Mouse (Mus musculus): ENCODE measurements around the gene Dph1. TPM values are rescaled to one million over a fixed set of nuclear protein-coding genes. Genes with fewer than 3 reads are reported as not detected.
A peak's percentile ranks its signal among the peaks of the same experiment; 100 is the strongest.
"Not testable (repeated sequence)": the region's sequence is repeated elsewhere in the genome, so short reads cannot be mapped to it uniquely, and the experiment has no call there.

Gene Dph1
- total RNA-seq, 2 experiments from 2014 or later: 26.8 to 29.0 TPM

DNA sequence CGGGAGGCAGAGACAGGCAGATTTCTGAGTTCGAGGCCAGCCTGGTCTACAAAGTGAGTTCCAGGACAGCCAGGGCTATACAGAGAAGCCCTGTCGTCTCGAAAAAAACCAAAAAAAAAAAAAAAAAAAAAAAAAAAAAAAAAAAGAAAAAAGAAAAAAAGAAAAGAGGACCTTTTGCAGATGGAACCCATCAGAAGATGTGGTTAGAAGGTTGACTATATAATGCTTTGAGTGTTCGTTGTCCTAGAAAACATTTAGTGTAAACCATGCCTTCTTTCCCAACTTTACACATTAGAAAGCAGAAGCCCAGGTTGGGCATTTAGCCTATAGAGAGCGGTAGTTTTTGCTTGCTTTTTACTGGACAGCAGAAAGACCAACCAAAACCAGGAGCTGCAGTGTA lies 16.5 kb downstream of the Dph1 start:
- not testable (repeated sequence) for DNase-seq (ENCODE audit: low spot score in 2 of 2)

DNA sequence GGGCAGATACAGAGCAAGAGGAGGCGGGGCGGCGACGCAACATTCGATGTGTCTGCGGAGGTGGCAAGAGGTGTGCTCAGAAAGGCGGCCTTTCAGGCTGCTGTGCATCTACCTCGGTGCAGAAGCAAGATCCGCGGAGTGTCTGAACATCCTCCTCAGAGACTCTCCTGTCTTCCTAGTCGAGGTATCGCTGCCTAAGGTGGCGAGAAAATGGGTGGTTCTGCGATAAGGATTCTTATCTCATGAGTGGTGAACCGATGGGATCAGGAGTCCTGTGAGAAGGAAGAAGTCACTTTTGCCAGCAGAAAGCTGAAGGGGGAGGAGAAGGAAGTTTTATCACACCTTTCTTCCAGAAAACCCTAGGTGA lies 17.3 kb downstream of the Dph1 start:
- no peak for DNase-seq (ENCODE audit: low spot score in 2 of 2)

DNA sequence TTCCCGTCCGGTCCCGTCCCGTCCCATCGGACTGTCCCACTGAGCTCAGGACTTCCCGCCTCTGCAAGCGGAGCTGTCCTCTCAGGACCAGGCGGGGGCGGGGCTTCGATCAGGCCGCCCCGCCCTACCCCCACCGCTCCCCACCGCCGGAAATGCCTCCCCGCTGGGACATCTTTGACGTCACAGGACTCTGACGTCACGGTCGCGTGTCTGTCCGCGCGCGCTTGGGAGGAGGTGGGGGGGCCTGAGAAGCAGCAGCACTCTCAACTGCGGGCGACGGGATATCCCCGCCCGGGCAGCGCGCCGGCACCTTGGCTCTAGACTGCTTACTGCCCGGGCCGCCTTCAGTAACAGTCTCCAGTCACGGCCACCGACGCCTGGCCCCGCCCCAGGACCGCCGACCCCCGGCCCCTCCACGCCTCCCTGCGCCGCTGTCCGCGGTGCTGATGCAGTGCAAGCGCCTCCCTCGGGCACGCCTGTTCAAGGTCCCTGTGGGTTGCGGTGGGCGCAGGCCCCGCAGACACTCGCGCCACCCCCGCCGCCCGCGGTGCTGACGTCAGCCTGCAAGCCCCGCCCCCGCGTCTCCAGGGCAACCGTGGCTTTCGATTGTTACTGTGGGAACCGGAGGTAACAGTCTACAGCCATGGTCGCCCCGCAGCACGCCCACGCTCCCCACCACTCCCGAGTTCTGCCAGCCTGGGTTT lies 17.8 kb downstream of the Dph1 start:
- peak; percentile 76 to 83 for DNase-seq (ENCODE audit: low spot score in 2 of 2)

DNA sequence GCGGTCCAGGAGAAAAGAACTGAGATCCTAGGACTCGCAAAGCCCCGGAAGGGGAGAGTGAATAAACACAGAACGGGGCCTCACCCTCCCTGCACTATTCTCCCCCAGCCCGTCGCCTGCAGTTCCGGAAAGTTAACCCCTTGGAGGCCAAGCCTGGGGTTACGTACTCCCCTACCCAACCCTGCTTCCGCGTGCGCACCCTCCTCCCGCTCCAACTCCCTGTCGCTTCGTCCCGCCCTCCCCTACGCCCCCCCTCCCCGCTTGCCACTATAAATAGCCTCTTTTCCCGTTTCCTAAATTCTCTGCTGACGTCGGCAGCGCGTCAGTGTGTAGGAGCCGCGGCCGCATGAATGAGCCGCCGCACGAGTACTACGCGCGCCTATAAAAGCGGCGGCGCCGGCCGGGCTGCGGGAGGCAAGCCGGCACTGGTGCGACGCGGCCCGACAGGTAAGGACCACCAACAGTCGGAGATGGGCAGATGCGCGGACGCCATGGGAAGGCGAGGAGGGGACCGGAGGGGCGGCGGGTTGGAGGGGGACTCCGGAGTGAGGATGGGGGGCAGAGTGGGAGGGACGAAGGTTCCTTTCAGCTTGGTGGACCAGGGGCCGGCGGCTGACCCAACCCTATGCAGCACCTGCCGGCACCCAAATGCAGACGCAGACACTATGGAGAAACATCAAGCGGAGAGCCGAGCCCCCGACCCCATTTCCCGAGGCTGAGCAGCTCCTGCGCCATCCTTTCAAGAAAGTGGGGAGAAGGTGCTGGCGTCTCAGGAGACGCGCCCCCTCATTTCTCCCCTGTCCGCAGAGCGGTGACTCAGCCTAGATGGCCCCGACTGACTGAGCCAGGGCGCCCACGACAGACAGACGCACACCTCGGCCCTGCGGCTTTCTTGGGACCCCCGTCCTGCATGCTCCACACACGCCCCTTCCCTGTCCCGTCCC lies 18.6 kb downstream of the Dph1 start:
- no peak for DNase-seq (ENCODE audit: low spot score in 2 of 2)

DNA sequence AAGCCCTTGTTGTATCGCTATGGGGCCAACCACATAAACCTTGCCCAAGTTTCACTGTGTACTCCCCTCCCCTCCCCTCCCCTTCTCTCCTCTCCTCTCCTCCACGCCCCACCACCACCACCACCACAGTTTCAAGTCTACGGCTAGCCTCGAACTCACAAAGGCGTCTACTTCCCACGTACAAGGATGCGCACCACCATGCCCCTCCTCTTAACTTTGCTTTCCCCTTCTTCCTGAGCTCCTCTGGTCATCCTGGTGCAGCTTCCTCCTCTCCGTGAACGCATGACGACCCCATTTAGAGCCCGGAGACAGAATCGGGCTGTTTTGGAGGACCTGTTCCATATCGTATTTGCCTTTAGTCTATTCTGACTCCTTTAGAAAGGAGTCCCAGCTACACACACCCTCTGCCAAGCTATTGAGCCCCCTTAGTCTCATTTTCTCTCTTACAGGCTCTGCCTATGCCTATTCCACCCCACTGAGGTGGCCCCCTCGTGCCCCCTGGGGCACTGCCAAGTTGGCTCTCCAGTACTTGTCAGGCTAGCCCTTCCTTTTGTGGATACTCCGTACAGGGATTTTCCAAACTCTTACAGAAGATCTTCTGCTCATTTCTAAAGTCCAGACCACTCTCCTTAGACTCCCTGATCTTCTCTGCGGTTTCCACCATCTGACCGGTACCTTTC lies 19.7 kb downstream of the Dph1 start:
- no peak for DNase-seq (ENCODE audit: low spot score in 2 of 2)

DNA sequence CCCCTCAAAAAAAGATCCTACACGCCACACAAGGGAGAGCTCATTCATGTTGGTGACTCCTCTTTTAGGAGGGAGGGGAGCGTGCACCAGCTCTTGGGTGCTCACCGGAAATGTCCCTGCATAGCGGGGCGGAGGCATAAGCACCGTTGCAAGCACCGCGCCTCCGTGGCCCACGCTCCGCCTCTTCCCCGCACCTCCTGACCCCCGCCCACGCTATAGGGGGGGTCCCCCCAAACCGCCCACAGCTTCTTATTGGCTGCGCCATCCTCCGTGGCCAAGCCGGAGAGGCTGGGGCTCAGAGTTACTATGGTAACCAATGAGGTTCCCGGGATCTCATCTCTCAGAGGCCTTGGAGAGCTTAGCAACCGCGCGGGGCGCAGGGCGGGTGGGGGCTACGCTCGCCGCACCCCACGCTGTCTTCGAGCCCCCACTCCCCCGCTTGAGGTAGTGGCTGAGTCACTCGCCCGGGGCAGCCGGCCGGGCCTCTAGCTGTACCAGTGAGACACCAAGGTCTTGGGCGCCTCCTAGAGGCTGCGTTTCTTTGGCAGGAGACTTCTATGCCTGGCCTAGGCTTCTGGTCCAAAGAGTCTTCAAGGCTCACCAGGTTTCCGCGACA lies 20.8 kb downstream of the Dph1 start:
- DNase-seq (ENCODE audit: low spot score in 2 of 2): peak; percentile 68 to 82

DNA sequence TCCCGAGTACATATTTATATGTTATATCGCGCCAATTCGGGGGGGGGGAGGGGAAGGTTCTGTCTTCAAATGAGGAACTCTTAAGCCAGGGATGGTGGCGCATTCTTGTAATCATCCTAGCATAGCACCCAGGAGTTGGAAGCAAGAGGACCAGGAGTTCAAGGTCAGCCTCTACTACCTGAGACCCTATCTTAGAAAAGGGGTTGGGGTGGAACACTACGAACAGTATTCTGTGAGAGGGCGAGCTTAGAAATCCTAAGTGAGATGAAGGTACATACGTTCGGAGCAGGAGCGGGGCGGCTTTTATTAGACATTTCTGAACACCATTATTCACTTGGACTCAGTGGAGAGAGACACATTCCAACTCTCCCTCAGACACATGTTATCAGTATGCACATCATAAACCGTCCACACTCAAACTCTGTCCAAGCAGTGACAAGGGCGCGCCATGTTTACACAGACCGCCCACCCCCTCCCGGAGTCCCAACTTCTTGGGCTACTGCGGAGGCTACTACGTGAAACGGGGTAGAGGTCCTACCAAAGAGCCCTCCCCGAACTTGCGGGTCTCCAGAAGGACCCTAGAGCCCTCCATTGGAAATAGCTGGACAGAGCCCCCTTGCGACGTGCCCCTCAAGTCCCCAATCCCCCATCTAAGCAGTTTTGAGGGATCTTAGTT lies 21.5 kb downstream of the Dph1 start, which contains the start of gene Hic1:
Gene Hic1, minus strand, starts transcription at position 115 of the 676 bp plus-strand sequence.
- no peak for DNase-seq (ENCODE audit: low spot score in 2 of 2)

DNA sequence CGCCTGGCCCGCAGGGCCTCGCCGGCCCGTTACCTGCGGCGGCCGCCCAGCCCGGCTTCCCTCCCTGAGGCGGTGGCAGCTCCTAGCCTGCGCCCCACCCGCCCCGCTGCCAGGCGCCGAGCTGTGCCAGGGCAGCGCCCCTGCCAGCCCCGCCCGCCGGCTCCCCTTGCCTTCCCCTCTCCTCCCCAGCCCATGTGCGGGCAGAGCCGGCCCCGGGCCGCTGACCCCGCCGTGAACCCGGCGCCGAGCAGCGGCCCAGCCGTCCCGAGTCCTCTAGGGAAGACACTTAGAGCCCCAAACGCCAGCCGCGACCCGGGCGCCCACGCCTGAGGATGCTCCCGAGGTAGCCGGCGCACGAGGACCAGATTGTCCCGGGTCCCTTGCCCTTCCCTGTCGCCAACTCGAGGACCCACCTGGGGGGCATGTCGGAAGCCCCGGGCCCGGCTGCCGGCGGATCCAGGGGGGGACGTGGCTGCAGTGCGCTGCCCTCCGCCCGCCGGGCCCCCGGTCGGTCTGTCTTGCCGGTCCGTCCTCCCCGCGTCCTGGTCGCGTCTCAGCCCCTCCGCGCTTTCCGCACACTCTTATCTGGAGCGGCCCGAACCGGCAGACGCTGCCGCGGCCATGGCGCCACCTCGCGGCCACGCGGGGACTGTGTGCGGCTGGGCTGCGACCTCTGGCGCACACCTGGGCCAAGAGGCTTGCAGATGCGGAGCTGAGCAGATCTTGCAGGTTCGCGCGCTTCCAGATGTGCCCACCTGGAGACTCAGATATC lies 22.3 kb downstream of the Dph1 start:
- DNase-seq (ENCODE audit: low spot score in 2 of 2): peak; percentile 72 to 78

DNA sequence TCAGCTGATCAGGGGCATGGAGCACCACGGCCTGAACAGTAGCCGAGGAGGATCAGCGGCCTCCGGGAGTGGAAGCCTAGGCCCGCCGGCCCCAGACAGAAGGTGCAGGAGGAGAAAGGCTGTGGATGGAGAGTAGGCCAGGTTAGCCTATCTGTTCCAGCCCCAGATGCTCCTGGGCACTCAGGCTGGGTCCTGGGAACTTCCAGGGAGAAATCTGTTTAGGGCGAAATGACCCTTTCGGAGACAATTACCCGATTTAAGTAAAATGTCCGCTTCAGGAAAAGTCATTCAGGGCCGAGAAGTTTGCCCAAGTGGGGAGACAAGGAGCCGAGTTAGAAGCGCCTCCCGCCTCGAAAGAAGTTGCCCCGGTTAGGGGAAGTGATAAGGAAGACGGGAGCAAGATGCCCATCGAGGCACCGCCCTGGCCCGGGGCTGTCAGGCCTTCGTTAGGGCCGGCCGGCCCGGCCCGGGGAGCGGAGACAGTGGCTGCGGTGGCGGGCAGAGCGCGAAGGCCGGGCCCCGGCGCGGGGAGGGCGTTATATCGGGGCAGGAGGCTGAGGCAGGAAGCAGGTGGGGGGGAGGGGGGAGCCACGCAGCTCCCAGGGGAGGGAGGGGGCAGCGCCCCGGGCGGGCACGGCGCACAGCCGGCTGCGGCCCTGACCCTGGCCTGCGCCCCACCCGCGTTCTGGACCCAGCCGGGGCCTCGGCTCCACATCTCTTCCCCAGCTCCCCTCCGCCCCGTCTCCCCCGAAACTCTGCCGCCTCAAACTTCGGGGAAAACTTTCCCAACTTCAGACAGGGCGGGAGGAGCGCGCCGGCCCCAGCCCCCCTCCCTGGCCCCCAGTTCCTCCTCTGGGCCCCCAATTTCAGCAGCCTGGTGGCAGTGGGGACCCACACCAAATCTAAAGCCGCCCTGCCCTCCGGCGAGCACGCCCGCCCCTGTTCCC lies 23.1 kb downstream of the Dph1 start:
- peak in 1 of 2 experiments; percentile 4 for DNase-seq (ENCODE audit: low spot score in 2 of 2)

DNA sequence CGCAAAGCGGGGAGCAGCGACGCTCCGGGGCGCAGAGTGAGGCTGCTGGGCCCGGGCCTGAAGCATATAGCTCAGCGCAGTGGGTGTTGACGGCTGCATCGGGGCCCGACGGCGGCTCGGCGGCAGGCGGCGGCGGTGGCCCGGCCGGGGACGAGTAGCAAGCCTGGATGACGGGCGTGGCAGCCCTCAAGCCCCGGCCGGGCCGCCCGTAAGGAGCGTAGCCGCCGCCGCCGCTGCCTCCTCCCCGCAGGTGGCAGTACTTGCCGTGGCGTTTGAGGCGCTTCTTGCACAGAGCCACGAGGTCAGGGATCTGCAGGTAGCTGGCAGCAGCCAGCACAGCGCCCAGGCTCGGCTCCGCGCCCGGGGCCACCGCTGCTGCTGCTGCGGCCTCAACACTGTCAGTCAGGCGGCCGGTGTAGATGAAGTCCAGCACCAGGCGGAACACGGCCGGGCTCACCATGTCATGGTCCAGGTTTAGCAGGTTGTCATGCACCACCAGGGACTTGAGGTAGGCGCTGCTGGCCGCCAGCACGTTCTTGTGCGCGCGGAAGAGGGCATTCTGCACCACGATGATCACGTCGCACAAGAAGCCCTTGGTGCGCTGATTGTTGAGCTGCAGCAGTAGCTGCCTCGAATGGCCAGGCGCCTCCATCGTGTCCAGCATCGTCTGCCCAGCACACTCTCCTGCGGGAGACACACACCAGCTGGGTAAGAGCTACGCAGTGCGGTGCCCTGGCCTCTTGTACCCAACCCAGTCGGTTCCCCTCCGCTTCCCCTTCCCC lies 24.0 kb downstream of the Dph1 start:
- no peak for DNase-seq (ENCODE audit: low spot score in 2 of 2)

DNA sequence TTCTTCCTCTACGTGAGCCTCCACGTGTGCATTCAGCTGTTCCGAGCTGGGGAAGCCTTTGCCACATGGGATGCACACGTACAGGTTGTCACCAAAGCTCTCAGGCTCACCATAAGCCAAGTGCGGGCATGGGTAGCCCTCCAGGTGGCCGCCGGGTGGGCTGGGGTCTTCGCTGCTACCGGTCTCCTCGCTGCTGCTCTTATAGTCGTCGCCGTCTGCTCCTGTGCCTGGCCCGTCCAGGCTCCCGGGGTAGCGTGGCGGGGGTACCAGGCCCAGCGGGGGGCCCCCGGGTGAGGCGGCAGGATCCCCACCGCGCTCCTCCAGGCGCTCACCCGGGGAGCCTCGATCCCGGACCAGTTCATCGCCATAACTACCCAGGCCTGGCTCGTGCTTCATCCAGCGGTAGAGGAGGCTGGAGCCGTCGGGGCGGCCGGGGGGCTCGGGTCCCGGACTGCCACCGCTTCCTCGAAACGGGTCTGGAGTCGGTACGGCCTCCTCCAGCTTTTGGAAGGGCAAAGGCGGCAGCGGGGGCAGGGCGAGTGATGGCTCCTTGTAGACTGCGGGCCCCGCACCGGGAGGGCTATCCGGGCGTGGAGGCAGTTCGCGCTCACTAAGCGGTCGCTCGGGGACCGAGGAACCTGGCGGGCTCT lies 24.7 kb downstream of the Dph1 start:
- DNase-seq (ENCODE audit: low spot score in 2 of 2): no peak

DNA sequence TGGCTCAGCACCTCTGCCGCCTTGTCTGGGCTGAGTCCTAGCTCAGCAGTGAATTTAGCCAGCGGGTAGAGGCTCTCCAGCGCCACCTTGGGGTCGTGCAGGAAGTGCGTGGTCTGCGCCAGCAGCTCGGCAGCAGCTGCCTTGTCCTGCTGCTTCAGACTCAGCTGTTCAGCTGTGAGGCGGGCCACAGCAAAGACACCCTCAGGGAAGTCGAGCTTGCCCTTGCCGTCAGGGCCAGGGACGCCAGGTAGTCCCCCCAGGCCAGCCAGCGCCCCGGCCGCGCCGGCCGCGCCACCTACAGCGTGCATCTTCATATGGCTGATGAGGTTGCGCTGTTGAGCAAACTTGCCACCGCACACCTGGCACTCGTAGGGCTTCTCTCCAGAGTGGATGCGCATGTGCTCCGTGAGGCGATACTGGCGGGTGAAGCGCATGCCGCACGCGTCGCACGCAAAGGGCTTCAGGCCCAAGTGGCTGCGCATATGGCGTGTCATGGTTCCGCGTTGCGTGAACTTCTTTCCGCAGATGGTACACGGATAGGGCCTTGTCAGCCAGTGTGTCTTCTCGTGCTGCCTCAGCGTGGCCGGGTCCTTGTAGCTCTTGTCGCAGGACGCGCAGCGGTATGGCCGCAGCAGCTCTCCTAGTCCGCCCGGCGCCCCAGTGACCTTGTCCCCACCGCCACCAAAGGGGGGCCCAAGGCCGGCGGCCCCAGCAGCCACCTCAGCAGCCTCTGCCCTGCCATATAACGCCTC lies 25.4 kb downstream of the Dph1 start:
- peak; percentile 63 for DNase-seq (ENCODE audit: low spot score in 2 of 2)

DNA sequence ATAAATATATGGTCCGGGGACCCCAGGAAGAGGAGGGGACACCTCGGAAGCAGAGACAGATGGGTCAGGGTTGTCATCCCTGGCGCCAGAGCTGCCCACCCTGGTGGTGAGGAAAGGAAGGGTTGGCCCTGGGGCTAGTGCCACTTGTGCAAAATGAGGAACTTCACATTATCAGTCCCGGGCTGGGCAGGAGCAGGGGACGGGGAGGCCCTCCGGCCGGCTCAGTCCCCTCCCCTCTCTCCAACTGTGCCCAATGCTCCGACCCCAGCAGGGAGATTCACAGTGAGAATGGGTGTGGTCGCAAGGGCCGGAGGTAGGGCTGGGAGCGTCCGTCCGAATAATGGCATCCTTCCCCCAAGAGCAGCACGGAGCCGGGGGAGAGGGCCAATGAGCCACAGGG lies 26.3 kb downstream of the Dph1 start:
- DNase-seq (ENCODE audit: low spot score in 2 of 2): no peak

DNA sequence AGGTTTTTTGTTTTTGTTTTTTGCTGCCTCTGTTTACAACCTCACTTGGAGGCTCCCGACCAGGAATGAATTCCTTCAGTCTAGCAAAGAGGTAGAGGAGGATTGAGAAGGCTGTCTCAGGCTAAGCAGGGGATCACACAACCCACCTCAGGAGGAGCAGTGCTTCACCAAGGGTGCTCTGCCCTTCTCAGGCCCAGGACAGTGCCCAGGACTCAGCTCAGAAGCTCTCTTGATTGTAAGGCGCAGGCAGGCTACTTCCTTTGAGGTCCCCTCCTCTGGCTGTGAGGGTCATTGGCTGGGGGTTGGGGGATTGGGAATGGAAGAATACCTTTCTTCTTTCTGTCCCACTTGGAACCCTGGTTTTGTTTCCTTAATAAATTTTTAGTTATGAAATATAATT lies 27.0 kb downstream of the Dph1 start:
- DNase-seq (ENCODE audit: low spot score in 2 of 2): no peak

DNA sequence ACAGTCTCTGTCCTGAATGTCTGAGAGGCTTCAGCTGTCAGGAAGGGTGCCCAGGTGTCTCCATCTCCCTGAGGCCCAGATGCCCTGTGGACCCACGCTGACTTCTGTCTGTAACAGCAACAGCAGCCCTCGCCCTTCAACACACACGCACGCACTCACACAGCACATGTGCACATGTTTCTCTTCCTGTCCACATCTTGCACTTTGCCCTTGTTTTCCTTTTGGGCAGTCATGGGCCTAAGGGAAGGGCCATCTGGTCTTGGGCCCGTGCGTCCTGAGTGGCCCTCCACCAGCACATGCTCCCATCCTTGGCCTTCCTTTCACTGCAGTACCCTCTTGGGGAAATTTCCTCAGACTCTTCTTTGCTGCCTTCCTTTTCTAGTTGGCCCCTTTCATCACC lies 27.7 kb downstream of the Dph1 start:
- DNase-seq (ENCODE audit: low spot score in 2 of 2): no peak

DNA sequence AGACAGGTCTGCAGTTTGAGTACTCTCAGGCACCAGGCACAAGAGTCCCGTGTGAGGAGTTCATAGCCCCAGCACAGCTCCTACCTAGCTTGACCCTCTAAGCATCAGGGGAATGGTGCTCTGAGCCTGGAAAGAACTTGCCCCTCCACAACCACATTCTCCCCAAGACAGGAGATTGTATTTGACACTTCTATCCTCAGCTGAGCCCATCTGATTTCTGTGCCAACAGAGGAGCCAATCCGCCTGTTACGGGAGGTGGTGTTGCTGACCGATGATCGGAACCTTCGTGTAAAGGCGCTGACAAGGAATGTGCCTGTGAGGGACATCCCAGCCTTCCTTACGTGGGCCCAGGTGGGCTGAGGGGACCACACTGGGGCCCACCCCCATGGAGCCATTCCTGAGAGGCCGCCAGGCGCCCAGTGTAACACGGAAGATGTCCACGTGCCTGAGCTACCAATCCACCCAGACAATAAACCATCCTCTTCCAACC lies 28.4 kb downstream of the Dph1 start:
- no peak for DNase-seq (ENCODE audit: low spot score in 2 of 2)

Data from adrenal gland, postnatal 4 days (tissue).